Mouse (Mus musculus): ENCODE data around the gene Mthfd1.

Gene Mthfd1

GRCm38 (mm10) chr12:76349680-76350220 is 94.7 kb downstream of the Mthfd1 start:
- DNase-seq (ENCODE audit: low spot score in 2 of 2): no peak

DNA sequence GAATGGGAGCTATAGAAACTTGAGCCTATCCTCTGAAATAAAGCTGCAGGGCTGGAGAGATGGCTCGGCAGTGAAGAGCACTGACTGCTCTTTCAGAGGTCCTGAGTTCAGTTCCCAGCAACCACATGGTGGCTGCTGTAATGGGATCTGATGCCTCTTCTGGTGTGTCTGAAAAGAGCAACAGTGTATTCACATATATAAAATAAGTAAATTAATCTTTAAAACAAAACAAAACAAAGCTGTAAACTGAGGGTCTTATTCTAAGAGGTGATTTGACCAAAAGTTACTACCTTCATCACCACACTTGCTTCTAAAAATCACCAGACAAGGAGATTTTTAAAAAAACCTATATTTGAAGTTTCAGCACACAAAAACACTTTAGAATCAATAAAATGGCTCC is 105.8 kb downstream of the Mthfd1 start:
- no peak for DNase-seq (ENCODE audit: low spot score in 2 of 2)

DNA sequence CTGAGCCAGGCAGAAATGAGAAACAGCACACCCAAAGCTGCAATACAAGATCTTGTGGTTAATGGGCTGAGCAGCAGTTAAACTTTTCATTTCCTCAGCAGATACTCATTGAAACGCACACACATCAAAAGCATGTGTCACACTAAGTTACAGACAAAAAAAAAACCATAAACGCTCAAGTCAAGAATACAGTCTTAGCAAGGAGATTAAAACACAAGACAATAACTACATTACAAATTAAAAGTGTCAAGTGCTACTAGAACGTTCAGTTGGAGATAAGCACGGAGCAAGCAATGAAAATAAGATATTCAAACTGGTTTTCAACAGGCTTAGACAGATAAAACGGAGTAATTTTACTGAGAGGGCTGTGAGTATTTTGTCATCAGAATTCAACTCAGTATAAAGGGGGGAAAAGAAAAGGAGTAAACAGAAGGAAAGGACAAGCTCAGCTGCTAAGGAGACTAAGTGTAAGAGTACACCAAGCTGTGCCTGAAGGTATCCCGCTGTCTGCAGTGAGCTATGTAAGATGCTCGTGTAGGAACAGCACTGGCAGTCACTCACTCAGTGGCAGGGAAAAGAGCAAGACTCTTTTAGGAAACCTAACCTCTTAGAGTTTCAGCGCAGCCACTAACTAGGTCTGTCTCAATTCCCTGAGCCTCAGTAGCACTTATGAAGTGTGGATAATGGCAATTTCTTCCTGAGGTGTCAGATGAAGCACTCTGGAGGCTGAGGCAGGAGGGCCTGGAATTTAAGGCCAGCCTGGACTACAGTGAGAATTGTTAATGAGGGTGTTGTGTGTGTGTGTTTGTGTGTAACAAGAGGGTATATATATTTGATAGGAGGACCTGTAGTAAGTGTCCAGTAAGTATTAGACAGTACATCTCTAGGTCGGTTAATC is 106.6 kb downstream of the Mthfd1 start:
- DNase-seq (ENCODE audit: low spot score in 2 of 2): no peak

GRCm38 (mm10) chr12:76362303-76362676 is 107.2 kb downstream of the Mthfd1 start:
- no peak for DNase-seq (ENCODE audit: low spot score in 2 of 2)

- no peak for DNase-seq (ENCODE audit: low spot score in 2 of 2)
Observed at GRCm38 (mm10) chr12:76366276-76366675, 111.2 kb downstream of the Mthfd1 start.

DNA sequence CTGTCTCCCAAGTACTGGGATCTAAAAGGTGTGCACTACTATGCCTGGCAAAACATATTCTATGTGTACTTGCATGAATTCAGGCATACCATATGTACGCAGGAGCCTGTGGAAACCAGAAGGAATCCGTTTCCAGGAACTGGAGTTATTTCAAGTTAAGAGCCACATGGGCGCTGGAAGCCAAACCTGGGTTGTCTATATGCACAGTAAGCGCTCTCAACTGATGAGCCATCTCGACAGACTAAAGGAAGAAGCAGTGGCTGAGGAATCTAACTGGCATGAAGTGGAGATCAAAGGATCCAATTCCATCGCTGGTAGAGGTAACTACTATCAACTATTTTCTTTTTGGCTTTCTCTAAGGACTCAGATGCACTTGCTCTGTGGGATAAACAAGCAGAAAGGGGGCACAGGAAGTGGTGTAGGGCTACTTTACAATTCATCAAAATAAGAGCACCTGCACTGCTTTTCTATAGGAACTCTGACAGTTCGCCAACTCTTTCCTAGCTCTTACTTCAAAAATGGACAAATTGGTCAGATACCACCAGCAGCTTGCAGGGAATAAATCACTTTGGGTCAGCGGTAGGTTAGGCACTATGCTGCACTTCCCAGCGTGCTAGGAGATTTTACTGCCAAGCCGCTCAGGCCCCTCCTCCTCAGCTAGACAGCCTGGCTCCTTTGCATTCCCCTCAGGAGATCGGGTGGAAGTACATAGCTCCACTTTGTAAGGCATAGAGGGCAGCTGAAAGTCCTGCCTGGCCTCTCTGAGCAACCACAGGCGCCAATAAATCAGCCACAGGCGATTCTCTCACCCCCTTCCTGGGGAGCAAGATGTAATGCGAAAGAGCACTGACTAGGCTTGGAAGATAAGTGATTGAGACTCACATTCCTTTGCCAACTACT is 112.2 kb downstream of the Mthfd1 start:
- DNase-seq (ENCODE audit: low spot score in 2 of 2): no peak

- no peak for DNase-seq (ENCODE audit: low spot score in 2 of 2)
Observed at GRCm38 (mm10) chr12:76368201-76368789, 113.2 kb downstream of the Mthfd1 start.

GRCm38 (mm10) chr12:76368790-76369205 is 113.7 kb downstream of the Mthfd1 start:
- DNase-seq (ENCODE audit: low spot score in 2 of 2): peak in 1 of 2 experiments; percentile 27

All from spleen, postnatal 14 days (tissue).